Mouse (Mus musculus): Measurements from ENCODE around the gene Mef2d.

DNA sequence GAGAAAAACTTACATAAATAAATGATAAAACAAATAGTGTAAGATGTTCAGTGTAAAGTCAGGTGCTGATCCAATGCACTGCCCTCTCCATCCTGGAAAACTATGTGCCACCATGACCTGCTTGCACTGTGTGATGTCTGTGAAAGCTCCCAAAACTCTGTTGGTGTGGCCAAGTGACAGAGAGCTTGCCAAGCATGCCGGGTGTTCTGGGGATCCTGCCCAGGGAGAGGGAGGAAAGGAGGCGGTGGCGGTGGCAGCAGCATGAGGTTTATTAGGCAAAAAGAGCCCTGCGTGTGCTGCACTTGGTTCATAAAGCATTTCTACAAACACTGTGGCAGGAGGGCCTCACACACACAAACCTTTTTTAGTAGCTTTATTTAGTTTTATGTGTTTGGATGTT, 39.2 kb downstream of the Mef2d start:
- TF ChIP-seq EP300 (IDR thresholded peaks at IDR 0.05; ENCODE audit: low read depth) (no peak), CTCF (IDR thresholded peaks at IDR 0.05; ENCODE audit: low read depth) (no peak)

Data from liver, embryonic 14.5 days (tissue).